Mouse (Mus musculus): ENCODE data around the gene Rilpl1. TPM values are rescaled to one million over a fixed set of nuclear protein-coding genes. Genes with fewer than 3 reads are reported as not detected.
A peak's percentile ranks its signal among the peaks of the same experiment; 100 is the strongest.
"Not testable (repeated sequence)": the region's sequence is repeated elsewhere in the genome, so short reads cannot be mapped to it uniquely, and the experiment has no call there.

Rilpl1 gene
- polyA plus RNA-seq, 1 experiment = 1.5 TPM

DNA sequence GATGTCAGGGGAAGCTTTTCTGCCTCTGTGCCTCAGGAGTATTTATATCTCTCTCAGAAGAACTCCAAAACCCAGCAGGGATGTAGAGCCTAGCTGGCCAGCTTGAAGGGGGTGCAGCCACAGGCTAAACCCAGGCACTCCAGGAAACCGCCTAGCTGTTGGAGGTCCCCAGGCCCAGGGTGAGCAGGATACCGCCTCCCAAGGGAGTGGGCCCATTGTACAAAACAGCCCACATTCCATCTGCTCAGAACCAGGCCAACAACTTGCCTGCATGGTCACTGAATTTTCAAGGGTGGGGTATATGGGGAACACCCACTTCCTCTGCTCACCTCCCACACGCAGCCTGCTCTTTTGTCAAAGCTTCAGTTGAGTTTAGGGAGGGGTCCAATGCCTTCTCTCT lies 30.6 kb downstream of the Rilpl1 start:
- Histone ChIP-seq H3K4me3 (ENCODE audit: control insufficient read depth, low read depth, low read length) (no peak overlapping the region), H3K36me3 (ENCODE audit: control insufficient read depth, insufficient read depth, low read length) (no peaks in the 10 kb centered on the region), H3K27me3 (ENCODE audit: control insufficient read depth, insufficient read depth, low read length) (no peaks in the 10 kb centered on the region), H3K4me1 (ENCODE audit: control insufficient read depth, insufficient read depth, low read length) (peaks cover 3% of the 10 kb centered on the region), H3K27ac (ENCODE audit: control insufficient read depth, insufficient read depth, low read depth, low read length) (no peak overlapping the region)
- TF ChIP-seq CTCF (IDR thresholded peaks at IDR 0.05; ENCODE audit: control insufficient read depth, insufficient read depth, insufficient replicate concordance, low read depth, low read length) (no peak), POLR2A (IDR thresholded peaks at IDR 0.05; ENCODE audit: control insufficient read depth, low read depth, low read length) (no peak)

DNA sequence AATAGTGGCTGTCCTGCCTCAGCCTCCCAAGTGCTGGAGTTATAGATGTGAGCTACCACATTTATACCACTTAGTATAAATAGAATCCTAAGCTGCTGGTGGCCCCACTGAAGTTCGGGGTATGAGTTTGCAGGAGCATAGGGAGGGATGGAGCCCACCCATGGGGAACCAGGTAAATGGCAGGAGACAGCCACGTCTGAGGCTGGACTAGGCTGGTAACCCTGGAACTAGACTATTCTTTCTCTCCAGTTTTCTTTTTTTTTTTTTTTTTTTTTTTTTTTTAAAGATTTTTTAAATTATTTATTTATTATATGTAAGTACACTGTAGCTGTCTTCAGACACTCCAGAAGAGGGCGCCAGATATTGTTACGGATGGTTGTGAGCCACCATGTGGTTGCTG lies 31.2 kb downstream of the Rilpl1 start:
- not testable (repeated sequence) for H3K27ac ChIP-seq (ENCODE audit: control insufficient read depth, insufficient read depth, low read depth, low read length); H3K4me3 ChIP-seq (ENCODE audit: control insufficient read depth, low read depth, low read length); H3K27me3 ChIP-seq (ENCODE audit: control insufficient read depth, insufficient read depth, low read length); H3K36me3 ChIP-seq (ENCODE audit: control insufficient read depth, insufficient read depth, low read length); H3K4me1 ChIP-seq (ENCODE audit: control insufficient read depth, insufficient read depth, low read length)

DNA sequence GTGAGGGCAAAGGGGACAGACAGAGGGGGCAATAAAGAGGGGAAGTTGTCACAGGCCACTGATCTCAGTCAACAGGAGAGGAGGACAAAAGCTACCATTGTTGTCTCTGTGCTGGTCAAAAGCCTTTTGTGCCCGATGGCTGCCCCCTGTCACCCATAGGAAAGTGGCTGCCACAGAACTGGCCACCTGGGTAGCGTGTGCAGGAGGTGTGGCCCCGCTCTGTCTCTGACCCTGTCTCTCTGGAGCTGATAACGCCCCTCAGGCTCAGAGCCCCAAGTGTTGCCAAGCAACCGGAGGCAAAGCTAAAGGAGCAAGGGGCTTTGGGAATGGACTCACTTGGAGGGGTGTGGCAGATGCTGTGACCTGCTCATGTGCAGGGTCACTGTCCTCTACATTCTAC lies 32.2 kb downstream of the Rilpl1 start:
- Histone ChIP-seq H3K4me1 (ENCODE audit: control insufficient read depth, insufficient read depth, low read length) (peaks cover 3% of the 10 kb centered on the region), H3K27ac (ENCODE audit: control insufficient read depth, insufficient read depth, low read depth, low read length) (no peak overlapping the region), H3K27me3 (ENCODE audit: control insufficient read depth, insufficient read depth, low read length) (no peaks in the 10 kb centered on the region), H3K4me3 (ENCODE audit: control insufficient read depth, low read depth, low read length) (no peak overlapping the region), H3K36me3 (ENCODE audit: control insufficient read depth, insufficient read depth, low read length) (no peaks in the 10 kb centered on the region)
- TF ChIP-seq POLR2A (IDR thresholded peaks at IDR 0.05; ENCODE audit: control insufficient read depth, low read depth, low read length) (no peak), CTCF (IDR thresholded peaks at IDR 0.05; ENCODE audit: control insufficient read depth, insufficient read depth, insufficient replicate concordance, low read depth, low read length) (no peak)

DNA sequence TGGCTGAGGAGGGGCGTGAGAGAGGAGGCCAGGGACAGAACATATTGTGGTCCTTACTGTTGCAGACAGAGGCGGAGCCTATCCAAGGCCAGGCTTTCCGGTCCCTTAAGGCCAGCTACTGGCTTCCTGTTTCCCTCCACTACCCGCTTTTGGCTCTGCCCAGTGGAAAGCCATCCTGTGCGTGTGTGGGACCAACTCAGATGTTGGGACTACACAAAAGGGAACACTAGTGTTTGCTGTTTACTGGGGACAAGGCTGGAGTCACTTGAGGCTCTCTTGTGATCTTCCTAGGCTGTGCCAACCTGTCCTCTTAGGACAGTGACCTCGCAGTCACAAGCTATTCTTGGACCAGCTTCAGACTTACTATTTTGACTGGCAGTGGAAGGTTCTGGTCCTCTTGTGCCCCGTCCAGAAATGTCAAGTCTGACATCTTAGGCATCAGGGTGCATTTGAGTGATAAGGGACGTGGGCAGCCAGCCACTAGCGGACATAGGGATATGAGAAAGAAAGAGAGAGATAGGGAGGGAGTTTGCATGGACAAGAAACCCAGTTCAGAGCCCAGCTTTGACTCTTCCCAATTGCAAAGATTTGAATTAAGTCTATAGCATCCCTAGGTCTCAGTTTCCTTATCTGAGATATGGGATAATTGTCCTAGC lies 32.8 kb downstream of the Rilpl1 start:
- peak overlapping the region; percentile 54; the same call in 1 of the 2 replicates for H3K27ac ChIP-seq (ENCODE audit: control insufficient read depth, insufficient read depth, low read depth, low read length)
- H3K36me3 ChIP-seq (ENCODE audit: control insufficient read depth, insufficient read depth, low read length) = no peaks in the 10 kb centered on the region

DNA sequence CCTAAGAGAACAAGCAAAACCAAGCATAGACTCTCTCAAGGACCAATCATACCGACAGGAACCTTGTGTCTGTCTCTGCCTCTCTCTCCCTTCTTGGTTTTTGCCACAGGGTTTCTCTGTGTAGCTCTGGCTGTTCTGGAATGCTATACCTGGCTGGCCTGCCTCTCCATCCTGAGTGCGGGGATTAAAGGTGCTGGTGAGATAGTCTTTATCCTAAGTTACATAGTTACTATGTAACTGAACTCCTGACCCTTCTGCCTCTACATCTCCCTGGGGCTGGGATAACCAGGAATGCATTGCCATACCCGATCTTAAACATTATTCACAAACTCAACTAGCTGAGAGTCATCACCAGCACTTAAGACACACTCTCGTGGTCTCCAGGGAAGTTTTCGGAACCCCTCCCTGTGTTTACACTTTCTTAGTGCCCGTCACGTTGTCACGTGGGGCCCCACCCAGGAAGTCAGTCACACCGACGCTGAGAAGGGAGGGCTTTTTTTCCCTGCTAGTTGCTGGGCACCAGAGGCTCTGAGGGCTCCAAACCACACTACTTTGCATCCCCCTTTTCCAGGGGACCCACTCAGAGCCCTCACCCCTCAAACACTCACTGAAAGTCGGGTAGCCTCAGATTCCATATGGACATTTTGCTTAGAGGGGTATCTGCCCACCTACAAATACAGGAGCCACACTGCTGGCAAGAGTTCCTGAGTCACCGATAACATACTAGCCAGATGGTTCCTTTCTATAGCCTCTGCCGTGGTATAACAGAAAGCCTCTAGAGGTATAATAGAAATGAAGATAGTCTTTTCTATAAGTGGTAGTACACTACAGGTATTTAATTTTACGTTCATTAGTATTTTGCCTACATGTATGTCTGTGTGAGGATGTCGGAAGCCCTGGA lies 34.3 kb downstream of the Rilpl1 start:
- H3K27ac ChIP-seq (ENCODE audit: control insufficient read depth, insufficient read depth, low read depth, low read length) = no peak overlapping the region
- H3K36me3 ChIP-seq (ENCODE audit: control insufficient read depth, insufficient read depth, low read length) = no peaks in the 10 kb centered on the region
- TF ChIP-seq POLR2A (IDR thresholded peaks at IDR 0.05; ENCODE audit: control insufficient read depth, low read depth, low read length) = no peak

More for the DNA sequence above, 32.8 kb downstream of the Rilpl1 start:
- H3K4me1 ChIP-seq (ENCODE audit: control insufficient read depth, insufficient read depth, low read length) = peaks cover 3% of the 10 kb centered on the region
- TF ChIP-seq POLR2A (IDR thresholded peaks at IDR 0.05; ENCODE audit: control insufficient read depth, low read depth, low read length) = no peak
- no peak for TF ChIP-seq CTCF (IDR thresholded peaks at IDR 0.05; ENCODE audit: control insufficient read depth, insufficient read depth, insufficient replicate concordance, low read depth, low read length)
- no peak overlapping the region for H3K4me3 ChIP-seq (ENCODE audit: control insufficient read depth, low read depth, low read length)
- H3K27me3 ChIP-seq (ENCODE audit: control insufficient read depth, insufficient read depth, low read length) = no peaks in the 10 kb centered on the region

DNA sequence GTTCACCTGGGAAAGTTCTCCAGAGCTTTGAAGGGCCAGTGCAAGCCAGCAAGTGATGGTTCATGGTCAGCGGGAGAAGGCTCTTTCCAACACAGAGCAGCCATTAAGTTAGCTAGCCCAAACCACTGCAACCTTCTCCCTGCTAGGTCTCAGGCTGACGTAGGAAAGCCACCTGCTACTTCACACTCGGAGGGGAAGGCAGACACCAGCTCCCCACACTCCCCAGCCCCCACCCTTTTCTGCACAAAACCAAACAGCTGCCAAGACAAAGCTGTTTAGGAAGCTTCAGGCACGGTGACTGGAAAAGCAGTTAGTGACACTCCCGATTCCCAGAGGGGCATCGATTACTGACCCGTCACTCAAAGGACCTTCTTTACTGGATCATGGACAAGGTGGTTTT lies 35.6 kb downstream of the Rilpl1 start:
- Histone ChIP-seq H3K27me3 (ENCODE audit: control insufficient read depth, insufficient read depth, low read length) (no peaks in the 10 kb centered on the region), H3K36me3 (ENCODE audit: control insufficient read depth, insufficient read depth, low read length) (no peaks in the 10 kb centered on the region; the same call in 1 of the 2 replicates), H3K27ac (ENCODE audit: control insufficient read depth, insufficient read depth, low read depth, low read length) (no peak overlapping the region), H3K4me3 (ENCODE audit: control insufficient read depth, low read depth, low read length) (no peak overlapping the region), H3K4me1 (ENCODE audit: control insufficient read depth, insufficient read depth, low read length) (peaks cover 3% of the 10 kb centered on the region)
- TF ChIP-seq POLR2A (IDR thresholded peaks at IDR 0.05; ENCODE audit: control insufficient read depth, low read depth, low read length) (no peak), CTCF (IDR thresholded peaks at IDR 0.05; ENCODE audit: control insufficient read depth, insufficient read depth, insufficient replicate concordance, low read depth, low read length) (no peak)

More for the DNA sequence above, 34.3 kb downstream of the Rilpl1 start:
- Histone ChIP-seq H3K4me3 (ENCODE audit: control insufficient read depth, low read depth, low read length) (no peak overlapping the region), H3K4me1 (ENCODE audit: control insufficient read depth, insufficient read depth, low read length) (peaks cover 3% of the 10 kb centered on the region), H3K27me3 (ENCODE audit: control insufficient read depth, insufficient read depth, low read length) (no peaks in the 10 kb centered on the region)

DNA sequence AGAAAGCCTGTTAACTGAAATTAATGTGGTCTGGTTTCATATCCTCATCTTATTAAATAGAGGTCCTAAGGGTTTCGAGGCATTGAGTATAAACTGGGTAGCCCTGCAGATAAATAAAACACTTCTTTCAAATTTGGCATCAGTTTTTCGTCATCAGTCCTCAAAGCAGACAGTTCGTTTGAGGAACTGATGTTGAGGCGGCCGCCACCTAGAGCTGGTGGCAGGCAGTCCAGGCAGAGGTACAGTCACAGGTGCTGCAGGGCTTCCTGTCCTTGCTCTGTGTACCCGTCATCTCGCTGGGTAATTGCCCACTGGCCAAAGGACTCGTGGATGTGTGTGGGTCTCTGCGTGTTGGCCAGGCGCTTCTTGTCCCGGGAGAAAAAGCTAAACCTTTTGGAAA lies 37.7 kb downstream of the Rilpl1 start:
- H3K36me3 ChIP-seq (ENCODE audit: control insufficient read depth, insufficient read depth, low read length) = no peaks in the 10 kb centered on the region; the same call in 1 of the 2 replicates
- peaks cover 3% of the 10 kb centered on the region; the same call in 1 of the 2 replicates for H3K4me1 ChIP-seq (ENCODE audit: control insufficient read depth, insufficient read depth, low read length)
- no peak overlapping the region for H3K27ac ChIP-seq (ENCODE audit: control insufficient read depth, insufficient read depth, low read depth, low read length)
- no peaks in the 10 kb centered on the region for H3K27me3 ChIP-seq (ENCODE audit: control insufficient read depth, insufficient read depth, low read length)
- TF ChIP-seq CTCF (IDR thresholded peaks at IDR 0.05; ENCODE audit: control insufficient read depth, insufficient read depth, insufficient replicate concordance, low read depth, low read length) (no peak), POLR2A (IDR thresholded peaks at IDR 0.05; ENCODE audit: control insufficient read depth, low read depth, low read length) (no peak)
- no peak overlapping the region for H3K4me3 ChIP-seq (ENCODE audit: control insufficient read depth, low read depth, low read length)

Measured in testis, adult 2 months (tissue).